Mouse (Mus musculus) skeletal muscle tissue, adult 2 months (tissue): ENCODE data around the gene Tlcd1.
"Not testable (repeated sequence)": the region's sequence is repeated elsewhere in the genome, so short reads cannot be mapped to it uniquely, and the experiment has no call there.

ENCODE experiments used
- DNase-seq: peaks from one replicate; pipeline ENCODE4 v3.0.0-alpha.2; 2012; ENCODE audit warnings: low read depth, low spot score

Tlcd1 gene

DNA sequence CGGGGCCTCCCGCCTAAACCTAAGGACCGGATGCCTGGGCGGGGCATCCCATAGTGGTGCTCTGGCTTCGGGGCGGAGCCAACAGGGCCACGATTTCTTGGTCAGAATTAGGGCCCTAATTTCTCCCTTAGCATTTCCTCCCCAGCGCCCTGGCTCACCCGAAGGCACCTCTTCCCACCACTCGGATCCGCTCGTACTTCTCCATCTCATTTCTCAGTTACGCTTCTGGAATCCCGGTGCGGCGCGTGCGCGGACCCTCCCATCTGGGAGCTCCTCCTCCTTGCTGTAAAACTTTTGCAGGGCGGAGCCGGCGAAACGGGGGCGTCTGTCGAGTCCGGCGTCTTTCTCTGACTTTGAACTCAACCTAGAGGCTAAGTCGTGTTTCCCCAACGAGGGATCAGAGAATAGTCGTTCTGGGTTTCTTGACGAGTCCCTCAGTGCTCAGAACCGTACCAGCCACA lies at the start of gene Tlcd1, which contains the start of gene Nek8:
Tlcd1 (plus strand) TSS at position 310 of the 461 bp plus-strand sequence.
Nek8 (minus strand) TSS at position 274 of the 461 bp plus-strand sequence.
- DNase-seq = peak; percentile 73

DNA sequence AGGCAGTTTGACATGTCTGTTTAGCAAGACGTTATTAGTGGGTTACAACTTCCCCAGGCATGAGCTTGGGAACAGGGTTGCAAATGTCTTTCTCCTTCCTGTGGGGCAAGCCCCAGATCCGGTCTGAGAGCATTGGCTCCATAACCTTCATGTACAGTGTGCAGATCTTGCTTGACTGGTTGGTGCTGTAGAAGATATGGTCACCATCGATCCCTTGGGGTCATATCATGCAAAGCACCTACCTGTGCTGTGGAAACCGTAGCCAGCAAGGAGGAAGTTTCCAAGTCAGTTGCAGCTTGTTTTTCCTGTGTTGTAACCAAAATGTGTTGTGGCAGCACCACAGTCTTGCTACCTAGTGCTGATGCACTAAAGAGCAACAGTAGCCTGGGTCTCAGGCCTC lies 49.8 kb upstream of the Tlcd1 start:
- no peak for DNase-seq

- no peak for DNase-seq
Measured at GRCm38 (mm10) chr11:78129458-78129857, 47.1 kb upstream of the Tlcd1 start.

- no peak for DNase-seq
Measured at GRCm38 (mm10) chr11:78133915-78134314, 42.6 kb upstream of the Tlcd1 start.

GRCm38 (mm10) chr11:78134344-78134743 lies 42.2 kb upstream of the Tlcd1 start:
- DNase-seq = no peak

DNA sequence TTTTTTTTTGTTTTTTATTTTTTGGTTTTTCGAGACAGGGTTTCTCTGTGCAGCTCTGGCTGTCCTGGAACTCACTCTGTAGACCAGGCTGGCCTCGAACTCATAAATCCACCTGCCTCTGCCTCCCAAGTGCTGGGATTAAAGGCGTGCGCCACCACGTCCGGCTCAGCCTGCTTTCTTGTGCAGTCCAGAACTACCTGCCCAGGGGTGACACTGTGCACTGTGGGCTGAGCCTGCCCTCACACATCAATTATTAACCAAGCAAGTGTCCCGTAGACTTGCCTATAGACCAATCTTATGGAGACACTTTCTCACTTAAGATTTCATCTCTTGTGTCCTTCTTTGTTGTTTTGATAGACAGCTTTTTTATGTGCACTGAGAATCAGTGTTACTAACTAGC lies 41.2 kb upstream of the Tlcd1 start:
- DNase-seq = not testable (repeated sequence)

GRCm38 (mm10) chr11:78136132-78136531 lies 40.4 kb upstream of the Tlcd1 start:
- no peak for DNase-seq

DNA sequence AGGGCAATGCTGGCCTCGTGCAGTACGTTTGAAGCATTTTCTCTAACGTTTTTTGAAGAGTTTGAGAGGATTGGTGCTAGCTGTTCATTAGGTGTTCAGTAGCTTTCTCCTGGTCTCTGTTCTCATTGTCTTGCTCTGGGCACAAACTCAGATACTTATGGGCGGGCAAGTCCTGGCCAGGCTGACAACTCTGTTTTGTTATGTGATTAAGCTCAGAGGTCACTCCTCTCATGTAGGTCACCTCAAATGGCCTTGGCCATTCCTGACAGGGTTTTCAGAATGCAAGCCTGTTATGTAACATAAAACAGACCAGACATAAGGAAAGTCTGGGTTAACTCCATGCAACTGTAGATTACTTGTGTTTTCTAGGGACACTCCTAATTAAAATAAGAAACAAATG lies 38.9 kb upstream of the Tlcd1 start:
- DNase-seq = no peak

DNA sequence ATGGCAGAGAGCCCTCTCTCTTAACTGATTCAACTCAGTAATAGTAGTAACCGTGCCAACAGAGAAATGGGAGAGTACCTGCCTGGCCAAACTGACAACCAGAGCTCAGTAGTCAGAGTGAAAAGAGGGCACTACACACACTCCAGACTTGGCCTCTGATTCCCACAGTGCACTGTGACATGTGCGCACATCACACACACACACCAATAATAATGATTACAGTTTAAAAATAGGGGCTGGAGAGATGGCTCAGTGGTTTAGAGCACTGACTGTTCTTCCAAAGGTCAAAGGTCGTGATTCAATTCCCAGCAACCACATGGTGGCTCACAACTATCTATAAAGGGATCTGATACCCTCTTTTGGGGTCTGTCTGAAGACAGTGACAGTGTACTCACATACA lies 38.5 kb upstream of the Tlcd1 start:
- no peak for DNase-seq

- no peak for DNase-seq
Measured at GRCm38 (mm10) chr11:78140665-78141064, 35.8 kb upstream of the Tlcd1 start.

- DNase-seq = no peak
Measured at GRCm38 (mm10) chr11:78143520-78143919, 33.0 kb upstream of the Tlcd1 start.

DNA sequence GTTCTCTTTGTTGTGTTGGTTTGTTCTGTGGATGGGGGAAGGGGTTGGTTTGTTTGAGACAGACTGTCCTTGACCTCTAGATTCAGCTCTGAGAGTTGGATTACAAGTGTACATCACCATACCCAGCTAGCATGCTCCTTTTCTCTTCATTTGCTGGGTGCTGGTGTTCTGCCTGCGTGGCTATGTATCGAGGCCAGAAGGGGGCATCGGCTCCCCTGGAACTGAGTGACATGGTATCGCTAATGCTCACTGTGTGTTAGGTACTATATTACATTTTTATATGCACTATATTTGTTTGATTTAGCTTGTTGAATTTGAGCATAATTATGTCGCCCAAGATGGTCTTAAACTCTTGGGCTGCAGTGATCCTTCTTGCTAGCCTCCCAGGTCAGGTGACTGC lies 30.3 kb upstream of the Tlcd1 start:
- DNase-seq = no peak

GRCm38 (mm10) chr11:78146707-78147543 lies 29.6 kb upstream of the Tlcd1 start:
- no peak for DNase-seq

DNA sequence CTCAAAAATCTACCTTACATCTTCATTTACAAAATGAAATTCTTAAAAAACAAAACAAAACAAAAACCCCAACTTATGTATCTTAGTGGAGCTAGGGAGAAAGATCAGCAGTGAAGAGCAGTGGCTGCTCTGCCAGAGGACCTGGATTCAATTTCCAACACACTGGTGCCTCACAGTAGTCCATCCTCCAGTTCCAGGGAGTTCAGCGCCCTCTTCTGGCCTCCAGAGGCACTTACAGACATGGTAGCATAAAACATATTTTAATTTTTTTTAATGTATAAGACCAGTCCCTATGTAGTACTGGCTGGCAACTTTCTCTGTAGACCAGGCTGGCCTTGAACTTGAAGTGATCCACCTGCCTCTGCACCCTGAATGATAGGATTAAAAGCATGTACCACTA lies 25.4 kb upstream of the Tlcd1 start:
- no peak for DNase-seq

- no peak for DNase-seq
Measured at GRCm38 (mm10) chr11:78152299-78153231, 23.9 kb upstream of the Tlcd1 start.

DNA sequence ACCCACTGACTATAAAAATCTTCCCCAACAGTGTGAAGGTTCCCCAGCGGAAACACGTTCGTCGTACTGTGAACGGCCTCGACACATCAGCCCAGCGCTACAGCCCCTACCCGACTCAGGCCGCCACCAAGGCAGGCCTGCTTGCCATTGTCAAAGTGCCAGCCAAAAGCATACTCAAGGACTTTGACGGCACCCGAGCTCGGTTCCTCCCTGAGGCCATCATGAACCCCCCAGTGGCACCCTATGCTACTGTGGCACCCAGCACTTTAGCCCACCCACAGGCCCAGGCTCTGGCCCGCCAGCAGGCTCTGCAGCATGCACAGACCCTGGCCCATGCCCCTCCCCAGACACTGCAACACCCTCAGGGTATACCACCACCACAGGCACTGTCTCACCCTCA lies 22.7 kb upstream of the Tlcd1 start:
- no peak for DNase-seq

DNA sequence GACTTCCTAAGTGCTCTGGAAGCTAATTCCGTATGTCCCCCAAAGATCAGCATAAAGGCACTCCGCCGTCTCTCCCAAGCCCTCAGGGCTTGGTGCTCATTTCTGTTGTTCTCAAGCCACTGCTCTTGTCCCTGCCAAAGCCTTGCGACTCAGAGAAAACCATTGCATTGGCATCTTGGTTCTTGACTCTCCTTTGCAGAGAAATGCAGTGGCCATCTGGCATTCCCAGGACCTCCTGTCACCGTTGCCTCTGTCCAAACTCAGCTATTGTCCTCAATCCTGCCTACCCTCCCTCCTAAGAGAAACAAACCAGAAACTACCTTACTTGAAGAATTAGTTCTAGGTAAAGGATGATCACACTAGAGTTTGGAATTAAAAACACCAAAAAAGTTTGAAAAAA lies 20.8 kb upstream of the Tlcd1 start:
- DNase-seq = no peak

DNA sequence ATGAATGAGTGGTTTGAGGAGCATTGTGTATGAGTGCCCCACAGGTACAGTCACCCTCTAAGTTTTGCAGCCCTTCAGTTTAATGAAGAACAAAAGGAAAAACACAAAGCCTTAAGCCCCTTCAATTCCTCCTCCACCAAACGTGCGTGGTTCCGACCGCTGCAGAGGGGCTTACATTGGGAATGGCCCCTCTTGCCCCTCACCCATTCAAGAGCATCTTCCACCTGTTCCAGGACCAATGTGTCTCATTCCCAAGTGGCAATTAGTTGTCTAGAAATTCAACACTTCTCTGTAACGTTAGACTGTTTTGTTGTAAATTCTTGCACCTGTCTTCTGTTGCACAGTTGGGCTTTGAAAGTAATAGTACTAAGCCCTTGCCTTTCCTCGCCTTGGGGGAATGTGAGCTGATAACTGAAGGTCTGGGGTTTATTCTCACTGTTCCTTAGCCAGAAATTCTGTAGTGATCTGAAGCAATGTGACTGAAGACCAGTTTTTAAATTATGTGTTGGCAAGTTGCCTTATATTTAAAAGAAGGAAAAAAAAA lies 20.3 kb upstream of the Tlcd1 start:
- DNase-seq = no peak

GRCm38 (mm10) chr11:78159096-78159495 lies 17.4 kb upstream of the Tlcd1 start:
- DNase-seq = peak; percentile 80

GRCm38 (mm10) chr11:78159557-78159956 lies 17.0 kb upstream of the Tlcd1 start:
- DNase-seq = no peak

DNA sequence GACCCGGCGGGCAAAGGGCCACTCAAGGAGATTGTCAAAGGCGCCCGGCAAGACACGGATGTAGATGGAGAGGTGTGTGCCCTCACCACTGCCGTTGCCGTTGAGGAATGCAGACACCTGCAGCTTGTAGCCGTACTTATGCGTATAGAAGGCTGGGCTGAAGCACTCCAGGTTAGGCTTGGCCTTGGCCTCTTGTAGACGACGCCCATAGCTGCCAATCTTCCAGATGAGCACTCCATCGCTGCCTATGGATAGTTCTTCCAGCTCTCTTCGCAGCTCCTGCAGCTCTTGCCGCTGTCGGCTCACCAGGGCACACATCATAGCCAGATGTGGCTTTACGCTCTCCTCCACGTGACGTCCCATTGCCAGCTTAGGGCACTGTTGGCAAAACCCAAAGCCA lies 16.3 kb upstream of the Tlcd1 start:
- no peak for DNase-seq

GRCm38 (mm10) chr11:78160675-78161074 lies 15.8 kb upstream of the Tlcd1 start:
- DNase-seq = no peak
